Comparison of ENCODE assay signal across 17 mouse cellular contexts in genomic region chr2:180731984-180732383, GRCm38 (mm10). TPM values are rescaled to one million over a fixed set of nuclear protein-coding genes. Genes with fewer than 3 reads are reported as not detected.
A peak's percentile ranks its signal among the peaks of the same experiment; 100 is the strongest.
DNase-seq lines count a peak whose midpoint lies in the region; ATAC-seq and TF ChIP-seq lines count a peak whose summit lies in the region.
"Had no signal": no experiment of that assay in that cellular context is flagged by ENCODE, and none has a peak within 500 bp of the region (broad histone marks: within the 10 kb centered on the region; RNA-seq: fewer than 3 reads in every experiment).

No protein-coding gene starts in this region.

- no peaks in the 10 kb centered on the region for H3K9me3 ChIP-seq in liver, embryonic 11.5 days (ENCODE audit: control insufficient read depth, low read length)
- H3K9me3 ChIP-seq in MEL (replicated peaks; ENCODE audit: insufficient read depth, low read length): no peaks in the 10 kb centered on the region
- H3K9me3 ChIP-seq in liver, embryonic 12.5 days (replicated peaks): no peaks in the 10 kb centered on the region
- H3K9me3 ChIP-seq in stomach, embryonic 15.5 days: no peaks in the 10 kb centered on the region
- no peaks in the 10 kb centered on the region for H3K9me3 ChIP-seq in midbrain, embryonic 14.5 days (ENCODE audit: control insufficient read depth, low read length)
- H3K9me3 ChIP-seq: forebrain, embryonic 15.5 days; neural tube, embryonic 15.5 days had no signal

- H3K79me2 ChIP-seq in MEL (ENCODE audit: control insufficient read depth, insufficient read depth, low read length, poor library complexity): no peaks in the 10 kb centered on the region

- TF ChIP-seq CTCF in MEL (IDR thresholded peaks at IDR 0.05 in 2 of 3, conservative IDR thresholded peaks at IDR 0.05 in 1 of 3; ENCODE audit: control insufficient read depth in 1 of 3, insufficient read depth in 1 of 3, low read depth in 2 of 3, low read length in 3 of 3, poor library complexity in 1 of 3, severe bottlenecking in 1 of 3): no peak
- TF ChIP-seq CTCF in left cerebral cortex, adult 2 months (IDR thresholded peaks at IDR 0.05): no peak

- no peak for TF ChIP-seq RAD21 in MEL (IDR thresholded peaks at IDR 0.05; ENCODE audit: low read depth, low read length)

- H3K36me3 ChIP-seq in liver, embryonic 11.5 days (ENCODE audit: control insufficient read depth, insufficient read depth, low read length): no peaks in the 10 kb centered on the region
- peaks cover 0 to 30% of the 10 kb centered on the region in 2 experiments; a peak in 2 of 4 replicates for H3K36me3 ChIP-seq in MEL (ENCODE audit: control insufficient read depth in 1 of 2, insufficient read depth in 2 of 2, low read length in 2 of 2)
- H3K36me3 ChIP-seq in liver, embryonic 12.5 days: no peaks in the 10 kb centered on the region
- no peaks in the 10 kb centered on the region for H3K36me3 ChIP-seq in stomach, embryonic 15.5 days
- no peaks in the 10 kb centered on the region for H3K36me3 ChIP-seq in midbrain, embryonic 14.5 days (ENCODE audit: control insufficient read depth, insufficient read depth, low read length)
- H3K36me3 ChIP-seq: forebrain, embryonic 15.5 days; neural tube, embryonic 15.5 days had no signal

- intact Hi-C loops in left cerebral cortex, adult 2 months (cut with DNase I): no loop called here

- DNase-seq in liver, embryonic 11.5 days (ENCODE audit: low spot score): no peak
- DNase-seq in liver: no peak
- peak; percentile 66 for DNase-seq in MEL (ENCODE audit: low read depth, low spot score)
- no peak for DNase-seq in left cerebral cortex, adult 2 months (ENCODE audit: extremely low spot score in 1 of 2, low spot score in 2 of 2)
- DNase-seq in midbrain, embryonic 14.5 days: no peak
- DNase-seq: cerebellum, adult 9-10 months; heart, postnatal 14 days; kidney, postnatal 36 days had no signal

- peaks cover 10% of the 10 kb centered on the region for H3K4me1 ChIP-seq in liver, embryonic 11.5 days (replicated peaks; ENCODE audit: control insufficient read depth, insufficient read depth, low read length)
- H3K4me1 ChIP-seq in MEL (ENCODE audit: control insufficient read depth in 1 of 2, insufficient read depth in 2 of 2, low read length in 2 of 2): peaks cover 15 to 37% of the 10 kb centered on the region in 2 experiments
- H3K4me1 ChIP-seq in liver, embryonic 12.5 days: peaks cover 29% of the 10 kb centered on the region
- 0 out of 2 replicates have a peak, but pooled peaks cover 4% of the 10 kb centered on the region for H3K4me1 ChIP-seq in stomach, embryonic 15.5 days
- no peaks in the 10 kb centered on the region for H3K4me1 ChIP-seq in midbrain, embryonic 14.5 days (ENCODE audit: control insufficient read depth, insufficient read depth, low read length)
- H3K4me1 ChIP-seq: forebrain, embryonic 15.5 days; neural tube, embryonic 15.5 days had no signal

- WGBS in liver, embryonic 11.5 days: 53% methylated on average over 6 of the region's 6 CpGs
- 31% methylated on average over 6 of the region's 6 CpGs for WGBS in liver, embryonic 12.5 days (ENCODE audit: insufficient replicate concordance)
- 56% methylated on average over 6 of the region's 6 CpGs for WGBS in stomach, embryonic 15.5 days
- 67% methylated on average over 6 of the region's 6 CpGs for WGBS in midbrain, embryonic 14.5 days

- H3K4me3 ChIP-seq in liver, embryonic 11.5 days (ENCODE audit: low read depth, low read length): no peak overlapping the region
- H3K4me3 ChIP-seq in MEL (ENCODE audit: control insufficient read depth in 1 of 2, insufficient read depth in 1 of 2, low read depth in 2 of 2, low read length in 2 of 2): peak overlapping the region; percentile 5 to 40; a peak in 1 of 4 replicates
- no peak overlapping the region for H3K4me3 ChIP-seq in liver, embryonic 12.5 days
- no peak overlapping the region for H3K4me3 ChIP-seq in stomach, embryonic 15.5 days (replicated peaks)
- H3K4me3 ChIP-seq in left cerebral cortex, adult 2 months: no peak overlapping the region
- H3K4me3 ChIP-seq in midbrain, embryonic 14.5 days (replicated peaks; ENCODE audit: low read depth, low read length): no peak overlapping the region
- H3K4me3 ChIP-seq: forebrain, embryonic 15.5 days; neural tube, embryonic 15.5 days had no signal

- peak; percentile 54; the same call in 1 of the 2 replicates for ATAC-seq in liver, embryonic 11.5 days (replicated peaks; ENCODE audit: low FRiP score)
- ATAC-seq in liver, embryonic 12.5 days: peak; percentile 66
- ATAC-seq in stomach, embryonic 15.5 days (ENCODE audit: insufficient read depth, low FRiP score, low read depth): peak; percentile 76
- no peak for ATAC-seq in frontal cortex, adult (ENCODE audit: low TSS enrichment)
- ATAC-seq in midbrain, embryonic 14.5 days (ENCODE audit: low FRiP score, low TSS enrichment): no peak
- ATAC-seq: forebrain, embryonic 15.5 days had no signal

- TF ChIP-seq POLR2A in MEL (IDR thresholded peaks at IDR 0.05; ENCODE audit: control insufficient read depth in 1 of 2, insufficient read depth in 1 of 2, low read depth in 1 of 2, low read length in 2 of 2, poor library complexity in 1 of 2): no peak

- H3K4me2 ChIP-seq in liver, embryonic 11.5 days: no peak overlapping the region
- no peak overlapping the region for H3K4me2 ChIP-seq in liver, embryonic 12.5 days
- H3K4me2 ChIP-seq in stomach, embryonic 15.5 days: peak overlapping the region; percentile 10; the same call in 1 of the 2 replicates
- no peak overlapping the region for H3K4me2 ChIP-seq in midbrain, embryonic 14.5 days (ENCODE audit: low read length)
- H3K4me2 ChIP-seq: forebrain, embryonic 15.5 days; neural tube, embryonic 15.5 days had no signal

- no peak overlapping the region for H3K27ac ChIP-seq in liver, embryonic 11.5 days (ENCODE audit: low read depth, low read length)
- H3K27ac ChIP-seq in MEL (ENCODE audit: control insufficient read depth, low read depth, low read length): peak overlapping the region; percentile 53
- no peak overlapping the region for H3K27ac ChIP-seq in liver, embryonic 12.5 days
- H3K27ac ChIP-seq in stomach, embryonic 15.5 days: no peak overlapping the region
- H3K27ac ChIP-seq in left cerebral cortex, adult 2 months: no peak overlapping the region
- H3K27ac ChIP-seq in midbrain, embryonic 14.5 days (replicated peaks; ENCODE audit: low read depth, low read length): no peak overlapping the region
- H3K27ac ChIP-seq: forebrain, embryonic 15.5 days; neural tube, embryonic 15.5 days had no signal

- H3K27me3 ChIP-seq in liver, embryonic 11.5 days (replicated peaks; ENCODE audit: control insufficient read depth, insufficient read depth, low read length): no peaks in the 10 kb centered on the region
- no peaks in the 10 kb centered on the region for H3K27me3 ChIP-seq in MEL (ENCODE audit: control insufficient read depth in 1 of 2, insufficient read depth in 2 of 2, low read length in 2 of 2)
- no peaks in the 10 kb centered on the region for H3K27me3 ChIP-seq in liver, embryonic 12.5 days (replicated peaks)
- H3K27me3 ChIP-seq in stomach, embryonic 15.5 days (replicated peaks): no peaks in the 10 kb centered on the region
- H3K27me3 ChIP-seq in midbrain, embryonic 14.5 days (ENCODE audit: control insufficient read depth, insufficient read depth, low read length): no peaks in the 10 kb centered on the region
- H3K27me3 ChIP-seq: forebrain, embryonic 15.5 days; neural tube, embryonic 15.5 days had no signal

- no peak overlapping the region for H3K9ac ChIP-seq in liver, embryonic 11.5 days (ENCODE audit: low read depth, low read length)
- H3K9ac ChIP-seq in MEL (ENCODE audit: control insufficient read depth, low read depth, low read length, poor library complexity, severe bottlenecking): peak overlapping the region; percentile 4
- no peak overlapping the region; the same call in 1 of the 2 replicates for H3K9ac ChIP-seq in liver, embryonic 12.5 days
- no peak overlapping the region for H3K9ac ChIP-seq in stomach, embryonic 15.5 days
- H3K9ac ChIP-seq in midbrain, embryonic 14.5 days (replicated peaks; ENCODE audit: low read length): no peak overlapping the region
- H3K9ac ChIP-seq: forebrain, embryonic 15.5 days; neural tube, embryonic 15.5 days had no signal

- TF ChIP-seq EP300 in MEL (IDR thresholded peaks at IDR 0.05; ENCODE audit: low read depth in 1 of 2, low read length in 2 of 2): no peak

RNA-seq across cellular contexts. Expression of gene Slc17a9, which starts 6.9 kb away (rescaled TPM):
- polyA plus RNA-seq in liver, embryonic 11.5 days (2014; fragmentation: Nextera tagmentation; extraction: Ambion mirVana): 4.3 and 4.7 TPM in 2 replicates
- 6.5 and 6.7 TPM in 2 replicates for total RNA-seq in MEL (2012; rRNA removed)
- polyA plus RNA-seq in MEL (2012; ENCODE audit: insufficient read depth in 1 of 2, insufficient read length in 2 of 2, low read depth in 1 of 2, low replicate concordance in 2 of 2, missing spikeins in 1 of 2): 10 to 100 TPM in 1 of 2 experiments, not detected in 1; 16.1 TPM
- polyA plus RNA-seq in liver, embryonic 12.5 days (2016; fragmentation: Nextera tagmentation; extraction: Ambion mirVana): 4.3 and 4.9 TPM in 2 replicates
- polyA plus RNA-seq in stomach, embryonic 15.5 days (2015; fragmentation: Nextera tagmentation; extraction: Ambion mirVana): 3.8 and 4.3 TPM in 2 replicates
- total RNA-seq in left cerebral cortex, adult 2 months (2021): under 1 TPM in 1 of 2 experiments, not detected in 1; 0.57 TPM
- 0.12 TPM in 1 of 2 replicates, not detected in the other for polyA plus RNA-seq in midbrain, embryonic 14.5 days (2014; fragmentation: Nextera tagmentation; extraction: Ambion mirVana)
- polyA plus RNA-seq: midbrain, postnatal 0 days had no signal

RNA-seq across cellular contexts. Expression of gene Gid8, which starts 22.1 kb away (rescaled TPM):
- 95.7 and 102 TPM in 2 replicates for polyA plus RNA-seq in liver, embryonic 11.5 days (2014; fragmentation: Nextera tagmentation; extraction: Ambion mirVana)
- total RNA-seq in MEL (2012; rRNA removed): 42.7 and 52.8 TPM in 2 replicates
- polyA plus RNA-seq in MEL (2012; ENCODE audit: insufficient read depth in 1 of 2, insufficient read length in 2 of 2, low read depth in 1 of 2, low replicate concordance in 2 of 2, missing spikeins in 1 of 2): 10 to 100 TPM in 1 of 2 experiments, not detected in 1; 65.5 TPM
- 102 and 111 TPM in 2 replicates for polyA plus RNA-seq in liver, embryonic 12.5 days (2016; fragmentation: Nextera tagmentation; extraction: Ambion mirVana)
- polyA plus RNA-seq in stomach, embryonic 15.5 days (2015; fragmentation: Nextera tagmentation; extraction: Ambion mirVana): 61.4 TPM in 2 replicates
- total RNA-seq in left cerebral cortex, adult 2 months (2021): 10 to 100 TPM; 62.9 to 65.5 TPM
- 51.8 and 64.9 TPM in 2 replicates for polyA plus RNA-seq in midbrain, embryonic 14.5 days (2014; fragmentation: Nextera tagmentation; extraction: Ambion mirVana)

RNA-seq across cellular contexts. Expression of gene Dido1, which starts 22.2 kb away (rescaled TPM):
- polyA plus RNA-seq in liver, embryonic 11.5 days (2014; fragmentation: Nextera tagmentation; extraction: Ambion mirVana): 28.7 and 29.8 TPM in 2 replicates
- total RNA-seq in MEL (2012; rRNA removed): 27.9 and 30.1 TPM in 2 replicates
- 10 to 100 TPM; 17.8 to 35.1 TPM for polyA plus RNA-seq in MEL (2012; ENCODE audit: insufficient read depth in 1 of 2, insufficient read length in 2 of 2, low read depth in 1 of 2, low replicate concordance in 2 of 2, missing spikeins in 1 of 2)
- 20.6 and 21.5 TPM in 2 replicates for polyA plus RNA-seq in liver, embryonic 12.5 days (2016; fragmentation: Nextera tagmentation; extraction: Ambion mirVana)
- polyA plus RNA-seq in stomach, embryonic 15.5 days (2015; fragmentation: Nextera tagmentation; extraction: Ambion mirVana): 25.2 and 26.8 TPM in 2 replicates
- 10 to 100 TPM; 59.5 to 60.2 TPM for total RNA-seq in left cerebral cortex, adult 2 months (2021)
- polyA plus RNA-seq in midbrain, embryonic 14.5 days (2014; fragmentation: Nextera tagmentation; extraction: Ambion mirVana): 31.2 and 38.1 TPM in 2 replicates

RNA-seq across cellular contexts. Expression of gene Bhlhe23, which starts 44.7 kb away (rescaled TPM):
- not detected in 2 replicates for polyA plus RNA-seq in liver, embryonic 11.5 days (2014; fragmentation: Nextera tagmentation; extraction: Ambion mirVana)
- total RNA-seq in MEL (2012; rRNA removed): not detected in 2 replicates
- polyA plus RNA-seq in MEL (2012; ENCODE audit: insufficient read depth in 1 of 2, insufficient read length in 2 of 2, low read depth in 1 of 2, low replicate concordance in 2 of 2, missing spikeins in 1 of 2): not detected
- not detected in 2 replicates for polyA plus RNA-seq in liver, embryonic 12.5 days (2016; fragmentation: Nextera tagmentation; extraction: Ambion mirVana)
- polyA plus RNA-seq in stomach, embryonic 15.5 days (2015; fragmentation: Nextera tagmentation; extraction: Ambion mirVana): 0.08 and 0.14 TPM in 2 replicates
- total RNA-seq in left cerebral cortex, adult 2 months (2021): not detected
- 20.1 and 21.3 TPM in 2 replicates for polyA plus RNA-seq in midbrain, embryonic 14.5 days (2014; fragmentation: Nextera tagmentation; extraction: Ambion mirVana)
- total RNA-seq: gastrocnemius, postnatal 4 days; heart, postnatal 14 days had no signal
- polyA plus RNA-seq: embryonic facial prominence, embryonic 14.5 days; intestine, embryonic 14.5 days had no signal

Comparison
In these comparisons a context has a peak if more than half of its experiments do, and no peak if none do; other contexts are left out.
1. ATAC-seq: peak in liver, embryonic 11.5 days (single experiment), liver, embryonic 12.5 days (single experiment) and stomach, embryonic 15.5 days (single experiment); none in frontal cortex, adult (single experiment) and midbrain, embryonic 14.5 days (single experiment).
2. H3K4me3 ChIP-seq: peak in MEL (2 of 2); none in liver, embryonic 11.5 days (single experiment), liver, embryonic 12.5 days (single experiment), stomach, embryonic 15.5 days (single experiment), left cerebral cortex, adult 2 months (single experiment) and midbrain, embryonic 14.5 days (single experiment).